Mouse (Mus musculus): ENCODE results near the gene Ppm1a. TPM values are rescaled to one million over a fixed set of nuclear protein-coding genes. Genes with fewer than 3 reads are reported as not detected.
A peak's percentile ranks its signal among the peaks of the same experiment; 100 is the strongest.
"Not testable (repeated sequence)": the region's sequence is repeated elsewhere in the genome, so short reads cannot be mapped to it uniquely, and the experiment has no call there.

Ppm1a gene
- polyA plus RNA-seq, 1 experiment from 2014 or later, result 83.7 TPM

- no peak overlapping the region for H3K27ac ChIP-seq
- WGBS, result 56% methylated on average over 1 of the region's 1 CpGs
Observed at GRCm38 (mm10) chr12:72762502-72762901, 5.2 kb downstream of the Ppm1a start.

GRCm38 (mm10) chr12:72763156-72763555 is 5.9 kb downstream of the Ppm1a start:
- no peak for ATAC-seq (ENCODE audit: insufficient number of reproducible peaks, insufficient read depth, low FRiP score, low TSS enrichment)
- no peak overlapping the region for H3K27ac ChIP-seq
- no peaks in the 10 kb centered on the region for H3K9me3 ChIP-seq
- no peaks in the 10 kb centered on the region for H3K27me3 ChIP-seq
- peaks cover 16% of the 10 kb centered on the region for H3K4me1 ChIP-seq
- no peak overlapping the region for H3K4me3 ChIP-seq
- H3K4me2 ChIP-seq (replicated peaks), result peak overlapping the region; percentile 58; the same call in 1 of the 2 replicates
- WGBS, result 39% methylated on average over 1 of the region's 1 CpGs
- H3K36me3 ChIP-seq, result no peaks in the 10 kb centered on the region
- no peak overlapping the region for H3K9ac ChIP-seq

More at GRCm38 (mm10) chr12:72762502-72762901, 5.2 kb downstream of the Ppm1a start:
- Histone ChIP-seq H3K4me1 (peaks cover 19% of the 10 kb centered on the region), H3K27me3 (no peaks in the 10 kb centered on the region), H3K4me2 (replicated peaks) (peak overlapping the region; percentile 58), H3K9me3 (no peaks in the 10 kb centered on the region), H3K4me3 (peak overlapping the region; percentile 88), H3K36me3 (no peaks in the 10 kb centered on the region), H3K9ac (peak overlapping the region; percentile 99)
- ATAC-seq (ENCODE audit: insufficient number of reproducible peaks, insufficient read depth, low FRiP score, low TSS enrichment), result no peak

- H3K4me3 ChIP-seq, result no peak overlapping the region
- H3K4me2 ChIP-seq (replicated peaks), result no peak overlapping the region
- no peak overlapping the region for H3K27ac ChIP-seq
- ATAC-seq (ENCODE audit: insufficient number of reproducible peaks, insufficient read depth, low FRiP score, low TSS enrichment), result no peak
- H3K36me3 ChIP-seq, result peaks cover 5% of the 10 kb centered on the region; the same call in 1 of the 2 replicates
- WGBS, result 93% methylated on average over 6 of the region's 6 CpGs
- H3K9ac ChIP-seq, result no peak overlapping the region
- H3K27me3 ChIP-seq, result no peaks in the 10 kb centered on the region
- no peaks in the 10 kb centered on the region for H3K9me3 ChIP-seq
- peaks cover 8% of the 10 kb centered on the region for H3K4me1 ChIP-seq
Observed at GRCm38 (mm10) chr12:72767809-72768208, 10.6 kb downstream of the Ppm1a start.

- Histone ChIP-seq H3K9me3 (no peaks in the 10 kb centered on the region), H3K4me1 (peaks cover 4% of the 10 kb centered on the region), H3K4me2 (replicated peaks) (no peak overlapping the region), H3K9ac (no peak overlapping the region), H3K36me3 (peaks cover 5% of the 10 kb centered on the region; the same call in 1 of the 2 replicates), H3K27me3 (no peaks in the 10 kb centered on the region), H3K27ac (no peak overlapping the region), H3K4me3 (no peak overlapping the region)
- WGBS, result 80% methylated on average over 2 of the region's 2 CpGs
- no peak for ATAC-seq (ENCODE audit: insufficient number of reproducible peaks, insufficient read depth, low FRiP score, low TSS enrichment)
Observed at GRCm38 (mm10) chr12:72768230-72768629, 11.0 kb downstream of the Ppm1a start.

- Histone ChIP-seq H3K36me3 (peaks cover 5% of the 10 kb centered on the region; the same call in 1 of the 2 replicates), H3K9me3 (no peaks in the 10 kb centered on the region), H3K27me3 (no peaks in the 10 kb centered on the region), H3K9ac (no peak overlapping the region), H3K27ac (no peak overlapping the region), H3K4me1 (no peaks in the 10 kb centered on the region), H3K4me2 (replicated peaks) (no peak overlapping the region), H3K4me3 (no peak overlapping the region)
- WGBS, result 93% methylated on average over 5 of the region's 5 CpGs
- ATAC-seq (ENCODE audit: insufficient number of reproducible peaks, insufficient read depth, low FRiP score, low TSS enrichment), result no peak
Observed at GRCm38 (mm10) chr12:72769546-72770230, 12.4 kb downstream of the Ppm1a start.

GRCm38 (mm10) chr12:72771153-72771552 is 13.9 kb downstream of the Ppm1a start:
- Histone ChIP-seq H3K27ac (no peak overlapping the region), H3K9ac (no peak overlapping the region), H3K27me3 (no peaks in the 10 kb centered on the region), H3K36me3 (peaks cover 5% of the 10 kb centered on the region; the same call in 1 of the 2 replicates), H3K4me1 (no peaks in the 10 kb centered on the region), H3K4me3 (no peak overlapping the region), H3K4me2 (replicated peaks) (no peak overlapping the region), H3K9me3 (no peaks in the 10 kb centered on the region)
- no peak for ATAC-seq (ENCODE audit: insufficient number of reproducible peaks, insufficient read depth, low FRiP score, low TSS enrichment)
- WGBS, result 97% methylated on average over 2 of the region's 2 CpGs

- no peak overlapping the region for H3K27ac ChIP-seq
- 95% methylated on average over 3 of the region's 3 CpGs for WGBS
- H3K4me1 ChIP-seq, result no peaks in the 10 kb centered on the region
- no peak overlapping the region for H3K4me2 ChIP-seq (replicated peaks)
- no peak for ATAC-seq (ENCODE audit: insufficient number of reproducible peaks, insufficient read depth, low FRiP score, low TSS enrichment)
- H3K9ac ChIP-seq, result no peak overlapping the region
- no peaks in the 10 kb centered on the region for H3K9me3 ChIP-seq
- peaks cover 5% of the 10 kb centered on the region; the same call in 1 of the 2 replicates for H3K36me3 ChIP-seq
- H3K4me3 ChIP-seq, result no peak overlapping the region
- H3K27me3 ChIP-seq, result no peaks in the 10 kb centered on the region
Observed at GRCm38 (mm10) chr12:72771711-72772110, 14.5 kb downstream of the Ppm1a start.

- no peak overlapping the region for H3K4me3 ChIP-seq
- no peak overlapping the region for H3K4me2 ChIP-seq (replicated peaks)
- H3K27me3 ChIP-seq, result no peaks in the 10 kb centered on the region
- H3K36me3 ChIP-seq, result peaks cover 5% of the 10 kb centered on the region; the same call in 1 of the 2 replicates
- H3K9me3 ChIP-seq, result no peaks in the 10 kb centered on the region
- no peak overlapping the region for H3K9ac ChIP-seq
- no peak overlapping the region for H3K27ac ChIP-seq
- H3K4me1 ChIP-seq, result no peaks in the 10 kb centered on the region
- ATAC-seq (ENCODE audit: insufficient number of reproducible peaks, insufficient read depth, low FRiP score, low TSS enrichment), result no peak
- WGBS, result 73% methylated on average over 7 of the region's 7 CpGs
Observed at GRCm38 (mm10) chr12:72773921-72774320, 16.7 kb downstream of the Ppm1a start.

GRCm38 (mm10) chr12:72777244-72777643 is 20.0 kb downstream of the Ppm1a start:
- Histone ChIP-seq H3K4me2 (replicated peaks) (no peak overlapping the region), H3K4me1 (no peaks in the 10 kb centered on the region), H3K4me3 (no peak overlapping the region), H3K9me3 (no peaks in the 10 kb centered on the region), H3K36me3 (no peaks in the 10 kb centered on the region), H3K27me3 (no peaks in the 10 kb centered on the region), H3K27ac (no peak overlapping the region), H3K9ac (no peak overlapping the region)
- no peak for ATAC-seq (ENCODE audit: insufficient number of reproducible peaks, insufficient read depth, low FRiP score, low TSS enrichment)
- WGBS, result 87% methylated on average over 4 of the region's 4 CpGs

GRCm38 (mm10) chr12:72780136-72780535 is 22.9 kb downstream of the Ppm1a start:
- Histone ChIP-seq H3K9ac (no peak overlapping the region), H3K27me3 (no peaks in the 10 kb centered on the region), H3K27ac (no peak overlapping the region), H3K4me1 (no peaks in the 10 kb centered on the region), H3K4me2 (replicated peaks) (no peak overlapping the region), H3K4me3 (no peak overlapping the region), H3K36me3 (peaks cover 19% of the 10 kb centered on the region), H3K9me3 (no peaks in the 10 kb centered on the region)
- 95% methylated on average over 5 of the region's 5 CpGs for WGBS
- ATAC-seq (ENCODE audit: insufficient number of reproducible peaks, insufficient read depth, low FRiP score, low TSS enrichment), result no peak

- H3K36me3 ChIP-seq, result peaks cover 23% of the 10 kb centered on the region
- H3K27me3 ChIP-seq; ATAC-seq (ENCODE audit: insufficient number of reproducible peaks, insufficient read depth, low FRiP score, low TSS enrichment); H3K9ac ChIP-seq; H3K27ac ChIP-seq; H3K4me3 ChIP-seq; H3K4me1 ChIP-seq; H3K4me2 ChIP-seq (replicated peaks); H3K9me3 ChIP-seq: not testable (repeated sequence)
- WGBS, result 96% methylated on average over 4 of the region's 4 CpGs
Observed at GRCm38 (mm10) chr12:72782786-72783185, 25.5 kb downstream of the Ppm1a start.

- WGBS, result 96% methylated on average over 6 of the region's 6 CpGs
- Histone ChIP-seq H3K9me3 (no peaks in the 10 kb centered on the region), H3K4me1 (no peaks in the 10 kb centered on the region), H3K9ac (no peak overlapping the region), H3K4me2 (replicated peaks) (no peak overlapping the region), H3K27ac (no peak overlapping the region), H3K27me3 (no peaks in the 10 kb centered on the region), H3K4me3 (no peak overlapping the region), H3K36me3 (peaks cover 23% of the 10 kb centered on the region)
- ATAC-seq (ENCODE audit: insufficient number of reproducible peaks, insufficient read depth, low FRiP score, low TSS enrichment), result no peak
Observed at GRCm38 (mm10) chr12:72785183-72785930, 28.1 kb downstream of the Ppm1a start.
